Mouse (Mus musculus): ENCODE results near the gene Rtn4r. TPM values are rescaled to one million over a fixed set of nuclear protein-coding genes. Genes with fewer than 3 reads are reported as not detected.

Rtn4r gene
- polyA plus RNA-seq, 1 experiment from 2014 or later = 0.16 TPM

Small RNA genes within 50 kb of the gene (microRNA-seq; reads per million reads assigned to microRNA genes)
- not detected for gene Mir6366

Other genes starting within 250 kb of the Rtn4r start
- 0.14 and 0.32 TPM in 2 replicates for gene Gm20518, start 236.0 kb upstream of the Rtn4r start, polyA plus RNA-seq (2015; fragmentation: Nextera tagmentation; extraction: Ambion mirVana)
- 0.04 and 0.05 TPM in 2 replicates for gene Tssk1, start 233.4 kb upstream of the Rtn4r start, polyA plus RNA-seq (2015; fragmentation: Nextera tagmentation; extraction: Ambion mirVana)
- 46.9 and 55.2 TPM in 2 replicates for gene Dgcr2, start 229.1 kb upstream of the Rtn4r start, polyA plus RNA-seq (2015; fragmentation: Nextera tagmentation; extraction: Ambion mirVana)
- gene Tssk2, start 229.0 kb upstream of the Rtn4r start, polyA plus RNA-seq (2015; fragmentation: Nextera tagmentation; extraction: Ambion mirVana) = not detected in 2 replicates
- gene Ess2, start 216.3 kb upstream of the Rtn4r start, polyA plus RNA-seq (2015; fragmentation: Nextera tagmentation; extraction: Ambion mirVana) = 31.6 and 32.7 TPM in 2 replicates
- gene Gsc2, start 212.6 kb upstream of the Rtn4r start, polyA plus RNA-seq (2015; fragmentation: Nextera tagmentation; extraction: Ambion mirVana) = not detected in 2 replicates
- 27.2 and 27.9 TPM in 2 replicates for gene Slc25a1, start 199.4 kb upstream of the Rtn4r start, polyA plus RNA-seq (2015; fragmentation: Nextera tagmentation; extraction: Ambion mirVana)
- gene Vpreb2, start 147.2 kb upstream of the Rtn4r start, polyA plus RNA-seq (2015; fragmentation: Nextera tagmentation; extraction: Ambion mirVana) = not detected in 2 replicates
- gene Dgcr6, start 74.8 kb upstream of the Rtn4r start, polyA plus RNA-seq (2015; fragmentation: Nextera tagmentation; extraction: Ambion mirVana) = 67.4 and 67.8 TPM in 2 replicates
- gene Prodh, start 37.4 kb upstream of the Rtn4r start, polyA plus RNA-seq (2015; fragmentation: Nextera tagmentation; extraction: Ambion mirVana) = 7.2 and 7.3 TPM in 2 replicates
- 0.17 TPM in 1 of 2 replicates, not detected in the other for gene Ccdc188, start 90.2 kb downstream of the Rtn4r start, polyA plus RNA-seq (2015; fragmentation: Nextera tagmentation; extraction: Ambion mirVana)
- 16.3 and 22.7 TPM in 2 replicates for gene Zdhhc8, start 107.5 kb downstream of the Rtn4r start, polyA plus RNA-seq (2015; fragmentation: Nextera tagmentation; extraction: Ambion mirVana)
- gene Trmt2a, start 121.0 kb downstream of the Rtn4r start, polyA plus RNA-seq (2015; fragmentation: Nextera tagmentation; extraction: Ambion mirVana) = 65.9 and 69.9 TPM in 2 replicates
- 295 and 343 TPM in 2 replicates for gene Ranbp1, start 121.1 kb downstream of the Rtn4r start, polyA plus RNA-seq (2015; fragmentation: Nextera tagmentation; extraction: Ambion mirVana)
- gene Gm49776, start 130.7 kb downstream of the Rtn4r start, polyA plus RNA-seq (2015; fragmentation: Nextera tagmentation; extraction: Ambion mirVana) = 3.2 TPM in 1 of 2 replicates, not detected in the other
- gene Dgcr8, start 161.6 kb downstream of the Rtn4r start, polyA plus RNA-seq (2015; fragmentation: Nextera tagmentation; extraction: Ambion mirVana) = 19.0 and 20.3 TPM in 2 replicates
- gene Tango2, start 220.5 kb downstream of the Rtn4r start, polyA plus RNA-seq (2015; fragmentation: Nextera tagmentation; extraction: Ambion mirVana) = 72.9 and 74.6 TPM in 2 replicates
- 33.1 and 39.5 TPM in 2 replicates for gene Arvcf, start 220.5 kb downstream of the Rtn4r start, polyA plus RNA-seq (2015; fragmentation: Nextera tagmentation; extraction: Ambion mirVana)

Data from heart, embryonic 16.5 days (tissue).